Mouse (Mus musculus) 416B (cell line): ENCODE data around the gene Prkd1.

Experiments used
- DNase-seq: peaks from one replicate; pipeline ENCODE4 v3.0.0; 2011; ENCODE audit warnings: low read depth

Gene Prkd1

DNA sequence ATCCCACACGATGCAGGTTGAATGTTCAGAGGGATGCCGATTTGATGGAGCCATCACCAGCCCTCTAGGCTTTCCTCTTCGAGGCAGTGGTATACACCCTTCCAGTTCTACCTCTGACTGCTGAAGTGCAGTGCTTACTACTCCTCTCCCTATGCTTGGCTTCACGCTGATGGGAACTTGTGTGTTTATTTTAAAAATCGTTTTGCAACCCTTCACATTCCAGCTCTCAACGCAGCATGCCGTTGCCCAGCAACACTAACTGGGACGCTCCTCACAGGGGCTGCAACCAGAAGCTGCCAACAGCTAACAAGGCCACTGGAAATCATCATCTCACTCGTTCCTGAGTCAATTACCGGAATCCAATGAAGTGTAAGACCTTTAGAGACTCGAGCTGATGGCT is 296.5 kb downstream of the Prkd1 start:
- DNase-seq, result no peak

- no peak for DNase-seq
Observed at GRCm38 (mm10) chr12:50333182-50333581, 315.7 kb downstream of the Prkd1 start.

- DNase-seq, result no peak
Observed at GRCm38 (mm10) chr12:50314634-50315033, 334.3 kb downstream of the Prkd1 start.

DNA sequence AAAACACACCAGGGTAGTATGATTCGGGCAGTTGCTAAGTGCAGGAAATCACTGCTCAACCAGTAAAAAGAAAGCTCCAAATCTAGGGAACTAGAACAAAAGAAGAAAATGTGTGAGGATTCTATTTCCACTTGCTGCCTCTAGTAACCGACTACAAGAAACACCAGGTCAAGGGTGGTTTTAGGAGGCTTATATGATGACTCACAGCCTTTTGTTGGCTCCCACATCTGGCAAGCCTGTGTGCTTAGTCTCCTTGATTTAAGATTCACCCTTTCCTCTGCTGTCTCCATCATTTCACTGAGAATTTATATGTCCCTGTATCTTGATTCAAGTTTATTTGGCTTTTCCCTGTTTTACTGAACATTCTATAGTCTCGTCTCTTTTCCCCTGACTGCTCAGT is 339.6 kb downstream of the Prkd1 start:
- no peak for DNase-seq

- DNase-seq, result peak; percentile 29
Observed at GRCm38 (mm10) chr12:50301334-50301733, 347.6 kb downstream of the Prkd1 start.

DNA sequence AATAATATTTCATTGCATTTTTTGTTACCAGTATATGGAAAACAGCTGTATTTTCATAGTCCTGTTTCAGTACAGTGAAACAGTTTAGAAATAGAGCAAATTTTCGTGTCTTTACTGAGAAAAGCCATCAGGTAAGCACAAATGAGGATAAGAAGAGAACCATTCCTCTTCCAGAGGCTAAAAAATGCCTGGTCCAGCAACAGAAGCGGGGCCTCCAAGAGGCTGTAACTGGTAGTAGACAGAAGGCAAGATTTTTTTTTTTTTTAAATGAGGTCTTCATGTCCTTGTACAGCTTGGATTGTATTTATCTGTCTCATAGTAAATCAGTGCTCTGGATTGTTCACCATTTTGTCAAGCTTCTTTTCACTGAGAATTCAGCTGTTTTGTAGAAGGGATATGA is 352.8 kb downstream of the Prkd1 start:
- DNase-seq, result no peak

DNA sequence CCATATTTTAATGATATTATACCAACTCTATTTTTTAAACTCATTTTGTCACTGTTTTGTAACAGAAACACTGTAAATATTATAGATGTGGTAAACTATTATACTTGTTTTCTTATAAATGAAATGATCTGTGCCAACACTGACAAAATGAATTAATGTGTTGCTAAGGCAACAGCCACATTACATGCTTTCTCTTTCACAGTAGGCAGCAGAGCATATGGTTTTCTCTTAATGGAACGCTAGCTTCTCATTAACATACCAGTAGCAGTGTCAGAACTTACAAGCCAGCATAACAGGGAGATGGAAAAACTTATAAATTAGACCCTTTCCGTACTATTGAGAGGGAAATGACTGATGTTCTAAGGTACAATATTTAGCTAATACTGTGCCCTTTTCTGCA is 353.3 kb downstream of the Prkd1 start:
- no peak for DNase-seq

DNA sequence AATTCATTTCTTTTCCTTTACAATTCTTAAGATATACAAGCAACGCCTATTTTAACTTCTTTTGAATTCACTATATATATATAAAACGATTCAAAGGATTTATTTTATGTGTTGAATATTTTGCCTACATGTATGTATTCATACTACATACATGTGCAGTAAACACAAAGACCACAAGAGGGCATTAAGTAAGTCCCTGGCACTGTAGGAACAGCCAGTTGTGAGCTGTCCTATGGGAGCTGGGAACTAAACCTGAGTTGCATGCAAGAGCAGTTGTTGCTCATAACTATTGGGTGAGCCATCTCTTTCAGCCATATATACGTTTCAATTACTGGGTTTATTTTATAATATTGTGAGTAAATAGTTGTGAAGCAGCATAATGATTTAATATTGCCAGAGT is 356.1 kb downstream of the Prkd1 start:
- peak; percentile 30 for DNase-seq
